Mouse (Mus musculus) megakaryocyte, embryonic 14.5 days (primary cell): ENCODE data around the gene Bnc2.

Source experiments
- FLI1 ChIP-seq: IDR thresholded peaks from 2 replicates; pipeline ENCODE4 v1.6.1; 2012; ENCODE audit warnings: low read length, inconsistent platforms, mixed read lengths
- GATA1 ChIP-seq: IDR thresholded peaks from 3 replicates; pipeline ENCODE4 v1.6.1; 2012; ENCODE audit warnings: mixed read lengths, low read length, inconsistent platforms, borderline replicate concordance

DNA sequence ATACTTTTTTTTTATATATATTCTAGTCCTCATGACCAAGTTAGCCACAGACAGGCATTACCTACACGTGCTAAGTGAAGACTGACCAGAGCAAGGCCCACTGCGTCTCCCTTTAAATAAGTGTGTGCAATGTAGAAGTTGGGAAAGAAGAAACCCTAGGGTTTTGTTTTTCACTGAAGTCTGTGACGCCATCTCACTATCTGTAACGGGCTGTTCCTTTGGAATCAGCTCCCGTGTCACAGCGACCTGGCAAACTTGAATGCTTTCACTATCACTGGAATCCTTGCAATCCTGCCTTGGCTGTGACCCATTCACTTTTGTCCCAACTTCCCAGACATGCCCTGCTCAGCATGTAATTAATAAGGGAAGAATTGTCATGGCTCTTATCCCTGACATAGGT lies 134.5 kb downstream of the Bnc2 start:
- TF ChIP-seq GATA1 (no peak), FLI1 (no peak)
